Mouse (Mus musculus) G1E (cell line): ENCODE measurements at regions not wholly inside any gene's neighbourhood (a gene's known extent, or its start where the extent isn't known, plus 50 kb on each side); places are given as distances from the start of the nearest gene placed in this dataset.

ENCODE experiments used
- ATAC-seq: 2 replicates; pipeline ENCODE4 v1.8.0; 2016; ENCODE audit warnings: mild to moderate bottlenecking; ENCODE audit not compliant: insufficient number of reproducible peaks, poor library complexity, low FRiP score, severe bottlenecking; ENCODE audit errors: extremely low read depth
- DNase-seq: peaks from one replicate; pipeline ENCODE4 v3.0.0; 2012; ENCODE audit warnings: low spot score
- H3K27me3 ChIP-seq: 2 replicates; pipeline ENCODE4 v1.6.1; 2012; ENCODE audit warnings: mild to moderate bottlenecking, low read length, inconsistent platforms; ENCODE audit not compliant: insufficient read depth
- H3K36me3 ChIP-seq: replicated peaks from 2 replicates; pipeline ENCODE3; 2012; ENCODE audit warnings: mild to moderate bottlenecking, inconsistent platforms
- H3K4me1 ChIP-seq: 2 replicates; pipeline ENCODE4 v1.6.1; 2012; ENCODE audit warnings: low read depth, low read length, inconsistent platforms, mixed read lengths; ENCODE audit not compliant: insufficient read depth
- H3K4me3 ChIP-seq: 2 replicates; pipeline ENCODE4 v1.5.1; 2012; ENCODE audit warnings: low read depth, mild to moderate bottlenecking, inconsistent platforms, low read length, moderate library complexity, mixed read lengths
- H3K9me3 ChIP-seq: replicated peaks from 2 replicates; pipeline ENCODE4 v1.6.1; 2012; ENCODE audit warnings: inconsistent platforms
- CTCF ChIP-seq: IDR thresholded peaks from 2 replicates; pipeline ENCODE4 v1.5.1; 2012; ENCODE audit warnings: low read depth, low read length, inconsistent platforms, mixed read lengths
- GATA1 ChIP-seq: IDR thresholded peaks from 2 replicates; pipeline ENCODE4 v1.6.1; 2012; ENCODE audit warnings: borderline replicate concordance, low read length, inconsistent platforms, mixed read lengths
- GATA2 ChIP-seq: IDR thresholded peaks from 2 replicates; pipeline ENCODE4 v1.6.1; 2012; ENCODE audit warnings: low read depth, low read length, inconsistent platforms, borderline replicate concordance
- POLR2AphosphoS5 ChIP-seq: IDR thresholded peaks from 2 replicates; pipeline ENCODE4 v1.6.1; 2012; ENCODE audit warnings: low read depth, low read length, inconsistent platforms; ENCODE audit not compliant: insufficient replicate concordance
- TAL1 ChIP-seq: conservative IDR thresholded peaks from 2 replicates; pipeline ENCODE4 v1.6.1; 2012; ENCODE audit warnings: low read depth, low read length, inconsistent platforms, mixed read lengths

GRCm38 (mm10) chr9:116319421-116319820 lies 144.3 kb upstream of the Tgfbr2 start:
- Histone ChIP-seq H3K27me3 (no peaks in the 10 kb centered on the region), H3K4me3 (no peak overlapping the region), H3K4me1 (no peaks in the 10 kb centered on the region), H3K9me3 (peaks cover 46% of the 10 kb centered on the region), H3K36me3 (no peaks in the 10 kb centered on the region)
- TF ChIP-seq CTCF: no peak
- TF ChIP-seq GATA1: no peak
- no peak for TF ChIP-seq POLR2AphosphoS5
- TF ChIP-seq GATA2: no peak
- TF ChIP-seq TAL1: no peak
- ATAC-seq: no peak
- no peak for DNase-seq

GRCm38 (mm10) chr9:116316582-116317095 lies 141.5 kb upstream of the Tgfbr2 start:
- TF ChIP-seq POLR2AphosphoS5 (no peak), GATA2 (no peak), TAL1 (no peak), CTCF (no peak), GATA1 (no peak)
- H3K27me3 ChIP-seq: no peaks in the 10 kb centered on the region
- ATAC-seq: no peak
- no peak overlapping the region for H3K4me3 ChIP-seq
- DNase-seq: no peak
- H3K4me1 ChIP-seq: no peaks in the 10 kb centered on the region
- H3K36me3 ChIP-seq: no peaks in the 10 kb centered on the region
- H3K9me3 ChIP-seq: peaks cover 46% of the 10 kb centered on the region

GRCm38 (mm10) chr9:116314803-116315202 lies 139.6 kb upstream of the Tgfbr2 start:
- no peaks in the 10 kb centered on the region for H3K27me3 ChIP-seq
- ATAC-seq (no peak), DNase-seq (no peak)
- H3K4me3 ChIP-seq: no peak overlapping the region
- no peak for TF ChIP-seq POLR2AphosphoS5
- TF ChIP-seq CTCF: no peak
- no peak for TF ChIP-seq TAL1
- no peak for TF ChIP-seq GATA1
- no peak for TF ChIP-seq GATA2
- H3K9me3 ChIP-seq: peaks cover 31% of the 10 kb centered on the region
- H3K36me3 ChIP-seq: no peaks in the 10 kb centered on the region
- H3K4me1 ChIP-seq: no peaks in the 10 kb centered on the region

GRCm38 (mm10) chr9:116313932-116314790 lies 139.0 kb upstream of the Tgfbr2 start:
- DNase-seq: no peak
- H3K36me3 ChIP-seq: no peaks in the 10 kb centered on the region
- H3K9me3 ChIP-seq: peaks cover 31% of the 10 kb centered on the region
- no peak for ATAC-seq
- no peaks in the 10 kb centered on the region for H3K4me1 ChIP-seq
- H3K4me3 ChIP-seq: no peak overlapping the region
- no peaks in the 10 kb centered on the region for H3K27me3 ChIP-seq
- TF ChIP-seq TAL1 (no peak), CTCF (no peak), GATA2 (no peak), POLR2AphosphoS5 (no peak), GATA1 (no peak)

- no peak overlapping the region for H3K4me3 ChIP-seq
- TF ChIP-seq GATA2 (no peak), GATA1 (no peak), CTCF (no peak), TAL1 (no peak), POLR2AphosphoS5 (no peak)
- peaks cover 32% of the 10 kb centered on the region for H3K9me3 ChIP-seq
- H3K27me3 ChIP-seq: no peaks in the 10 kb centered on the region
- H3K4me1 ChIP-seq: no peaks in the 10 kb centered on the region
- ATAC-seq (no peak), DNase-seq (no peak)
- no peaks in the 10 kb centered on the region for H3K36me3 ChIP-seq
Observed at GRCm38 (mm10) chr9:116311364-116311763, 136.2 kb upstream of the Tgfbr2 start.

GRCm38 (mm10) chr9:116301602-116302001 lies 126.4 kb upstream of the Tgfbr2 start:
- Histone ChIP-seq H3K36me3 (no peaks in the 10 kb centered on the region), H3K27me3 (no peaks in the 10 kb centered on the region), H3K4me1 (no peaks in the 10 kb centered on the region), H3K9me3 (peaks cover 53% of the 10 kb centered on the region), H3K4me3 (no peak overlapping the region)
- TF ChIP-seq CTCF: no peak
- ATAC-seq (no peak), DNase-seq (no peak)
